Mouse (Mus musculus): ENCODE data around the gene Mrps6.
"Not testable (repeated sequence)": the region's sequence is repeated elsewhere in the genome, so short reads cannot be mapped to it uniquely, and the experiment has no call there.

Gene Mrps6

DNA sequence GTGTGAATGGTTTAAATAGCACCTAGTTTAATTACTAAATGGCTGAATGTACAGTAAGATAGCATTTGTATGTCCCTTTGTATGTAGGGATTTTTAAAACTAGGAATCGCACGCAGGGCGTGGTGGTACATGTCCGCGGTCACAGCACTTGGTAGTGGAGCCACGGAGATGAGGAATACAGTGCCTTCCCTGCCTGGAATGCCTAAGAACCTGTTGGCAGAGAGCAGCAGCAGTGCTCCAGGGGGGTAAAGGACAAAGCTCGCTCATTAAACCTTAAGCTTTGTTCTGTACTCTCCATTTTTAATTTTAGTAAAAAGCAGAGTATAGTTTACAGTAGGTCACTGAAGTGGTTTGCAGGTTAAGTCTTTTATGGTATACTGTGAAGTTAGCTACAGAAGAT lies 3.5 kb downstream of the Mrps6 start:
- DNase-seq (ENCODE audit: inconsistent age in 2 of 2, low spot score in 1 of 2), result no peak

GRCm38 (mm10) chr16:92062832-92063231 lies 4.8 kb downstream of the Mrps6 start:
- DNase-seq (ENCODE audit: inconsistent age in 2 of 2, low spot score in 1 of 2), result no peak

DNA sequence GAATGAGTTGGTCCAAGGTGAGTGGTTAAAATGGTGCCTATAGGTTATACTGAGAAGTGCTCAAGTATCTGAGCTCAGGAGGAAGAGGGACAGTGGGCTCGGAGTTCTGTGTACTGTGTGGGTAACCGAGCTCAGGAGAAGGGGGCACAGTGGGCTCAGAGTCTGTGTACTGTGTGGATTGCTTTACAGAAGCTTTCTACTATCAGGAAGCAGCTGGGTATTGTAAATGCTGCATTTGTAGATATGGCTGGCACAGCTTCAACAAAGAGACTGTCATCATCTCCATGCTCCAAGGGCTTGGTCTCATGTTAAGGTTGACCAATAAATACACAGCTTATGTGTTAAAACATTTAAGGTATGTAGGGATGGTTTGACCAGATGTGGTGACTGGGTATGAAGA lies 6.7 kb downstream of the Mrps6 start:
- DNase-seq (ENCODE audit: inconsistent age in 2 of 2, low spot score in 1 of 2), result no peak

GRCm38 (mm10) chr16:92070338-92070737 lies 12.3 kb downstream of the Mrps6 start:
- no peak for DNase-seq (ENCODE audit: inconsistent age in 2 of 2, low spot score in 1 of 2)

DNA sequence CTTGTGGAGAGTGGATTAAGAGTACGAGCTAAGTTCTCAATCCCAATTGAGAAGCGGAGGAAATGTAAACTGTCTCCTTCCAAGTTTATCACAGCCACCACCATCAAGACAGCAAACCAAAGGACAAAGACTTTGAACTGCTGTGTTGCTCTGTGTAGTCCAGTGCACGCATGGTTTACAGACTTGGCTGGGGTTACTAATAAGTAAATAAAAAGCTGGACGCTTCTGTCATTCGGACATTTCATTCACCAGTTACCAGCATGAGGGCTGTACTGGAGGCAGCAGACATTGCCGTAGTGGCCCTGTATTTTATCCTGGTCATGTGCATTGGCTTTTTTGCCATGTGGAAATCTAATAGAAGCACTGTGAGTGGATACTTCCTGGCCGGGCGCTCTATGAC lies 18.7 kb downstream of the Mrps6 start:
- no peak for DNase-seq (ENCODE audit: inconsistent age in 2 of 2, low spot score in 1 of 2)

DNA sequence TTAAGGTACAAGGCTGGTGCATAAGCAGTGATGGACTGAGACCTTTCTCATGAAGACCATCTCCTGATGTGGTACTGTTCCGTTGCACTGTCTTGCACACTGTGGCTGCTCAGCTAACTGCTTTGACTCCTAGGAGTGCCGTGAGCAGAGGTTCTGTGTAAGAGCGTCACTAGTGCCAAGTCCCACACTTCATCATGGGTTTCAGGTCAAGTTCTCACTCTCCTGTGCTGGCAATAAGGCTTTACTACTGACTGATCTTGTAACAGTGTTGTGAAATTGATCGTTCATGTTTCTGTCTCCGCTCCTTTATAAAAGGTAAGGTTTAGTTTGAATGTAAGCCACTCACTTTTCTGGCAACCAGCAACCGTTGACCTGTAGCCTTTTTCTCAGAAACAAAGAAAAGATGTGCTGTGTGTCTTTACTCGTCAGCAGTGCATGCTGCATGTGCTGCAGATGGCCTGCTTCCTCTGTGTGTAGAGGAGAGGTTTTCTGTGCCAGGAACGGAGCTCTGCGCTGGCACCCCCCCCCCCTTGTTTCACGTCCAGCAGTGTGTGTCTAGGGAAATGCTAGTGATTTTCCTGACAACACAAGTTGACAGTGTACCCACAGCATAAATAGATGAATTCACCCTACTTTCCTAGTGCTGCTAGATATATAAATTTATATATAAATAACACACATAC lies 25.8 kb downstream of the Mrps6 start:
- no peak for DNase-seq (ENCODE audit: inconsistent age in 2 of 2, low spot score in 1 of 2)

DNA sequence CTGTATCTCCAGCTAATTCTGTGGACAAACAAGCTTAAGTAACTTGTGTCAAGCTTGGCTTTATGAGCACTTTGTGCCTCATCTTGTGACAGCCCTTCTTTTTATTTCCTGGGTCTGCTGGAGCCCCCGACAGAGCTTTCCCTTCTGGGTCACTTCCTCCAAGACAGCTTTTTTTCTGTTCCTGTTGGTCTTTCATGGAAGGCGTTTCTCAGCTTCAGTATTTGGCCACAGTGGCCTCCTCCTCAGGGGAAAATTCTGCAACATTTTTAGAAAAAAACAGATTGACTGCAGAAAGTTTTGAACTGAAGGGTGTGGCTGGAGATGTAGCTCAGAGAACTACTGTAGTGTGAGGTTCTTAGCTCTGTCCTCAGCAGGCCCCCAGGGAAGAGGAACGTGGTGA lies 31.2 kb downstream of the Mrps6 start:
- no peak for DNase-seq (ENCODE audit: inconsistent age in 2 of 2, low spot score in 1 of 2)

GRCm38 (mm10) chr16:92091876-92092275 lies 33.8 kb downstream of the Mrps6 start:
- DNase-seq (ENCODE audit: inconsistent age in 2 of 2, low spot score in 1 of 2), result peak in 1 of 2 experiments; percentile 47

GRCm38 (mm10) chr16:92098351-92099051 lies 40.4 kb downstream of the Mrps6 start:
- no peak for DNase-seq (ENCODE audit: inconsistent age in 2 of 2, low spot score in 1 of 2)

DNA sequence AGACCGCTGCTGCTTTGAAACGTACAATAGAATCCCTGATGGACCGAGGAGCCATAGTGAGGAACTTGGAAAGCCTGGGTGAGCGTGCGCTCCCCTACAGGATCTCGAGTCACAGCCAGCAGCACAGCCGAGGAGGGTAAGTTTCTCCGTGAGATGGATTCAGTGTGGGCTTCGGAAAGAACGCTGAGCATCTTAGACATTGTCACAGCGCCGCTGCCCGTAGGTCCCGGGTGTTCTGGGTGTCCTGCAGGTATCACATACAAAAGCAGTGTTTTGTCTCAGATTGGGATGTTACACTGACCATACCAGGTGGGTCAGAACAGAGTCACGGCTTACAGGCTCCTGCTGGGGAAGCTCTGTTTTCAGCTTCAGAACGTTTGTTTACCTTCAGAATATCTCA lies 41.5 kb downstream of the Mrps6 start:
- no peak for DNase-seq (ENCODE audit: inconsistent age in 2 of 2, low spot score in 1 of 2)

GRCm38 (mm10) chr16:92100111-92100510 lies 42.0 kb downstream of the Mrps6 start:
- DNase-seq (ENCODE audit: inconsistent age in 2 of 2, low spot score in 1 of 2), result peak in 1 of 2 experiments; percentile 10

- peak; percentile 62 to 84 for DNase-seq (ENCODE audit: inconsistent age in 2 of 2, low spot score in 1 of 2)
Measured at GRCm38 (mm10) chr16:92102115-92102514, 44.0 kb downstream of the Mrps6 start.

GRCm38 (mm10) chr16:92102931-92103330 lies 44.9 kb downstream of the Mrps6 start:
- DNase-seq (ENCODE audit: inconsistent age in 2 of 2, low spot score in 1 of 2), result not testable (repeated sequence)

DNA sequence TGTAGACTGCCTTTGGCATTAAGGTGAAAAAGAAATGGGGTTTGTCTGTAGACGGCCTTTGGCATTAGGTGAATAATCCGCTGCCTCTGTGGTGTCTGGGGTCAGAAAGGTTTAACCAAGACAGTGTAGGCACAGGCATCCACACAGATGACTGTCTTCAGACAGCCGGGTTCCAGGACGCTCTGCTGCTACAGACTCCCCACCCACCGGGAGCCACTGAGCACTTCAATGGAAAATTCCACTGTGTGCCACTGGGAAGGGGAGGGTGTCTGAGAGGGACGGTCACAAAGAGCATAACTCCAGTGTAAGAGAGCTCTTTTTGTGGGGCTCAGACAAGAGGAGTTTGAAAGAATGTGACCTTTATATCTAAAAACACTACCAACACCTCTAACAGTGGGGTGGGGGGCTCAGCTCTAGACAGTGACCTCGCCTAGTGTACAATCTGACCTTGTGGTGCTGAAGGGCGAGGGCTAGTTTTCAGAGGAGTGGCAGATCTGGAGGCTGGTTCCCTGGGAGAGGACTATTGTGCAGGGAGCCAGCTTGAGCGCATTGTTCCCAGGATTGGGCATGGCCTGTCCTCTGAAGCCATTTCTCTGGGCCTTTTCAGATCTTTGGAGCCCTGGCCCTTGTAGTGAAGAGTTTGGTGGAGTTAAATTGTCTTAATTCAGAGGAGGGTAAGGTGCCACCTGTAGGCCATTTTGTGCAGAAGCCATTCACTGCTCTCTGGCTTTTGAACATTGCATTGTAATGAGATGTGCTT lies 45.7 kb downstream of the Mrps6 start:
- DNase-seq (ENCODE audit: inconsistent age in 2 of 2, low spot score in 1 of 2), result peak; percentile 79 to 89

DNA sequence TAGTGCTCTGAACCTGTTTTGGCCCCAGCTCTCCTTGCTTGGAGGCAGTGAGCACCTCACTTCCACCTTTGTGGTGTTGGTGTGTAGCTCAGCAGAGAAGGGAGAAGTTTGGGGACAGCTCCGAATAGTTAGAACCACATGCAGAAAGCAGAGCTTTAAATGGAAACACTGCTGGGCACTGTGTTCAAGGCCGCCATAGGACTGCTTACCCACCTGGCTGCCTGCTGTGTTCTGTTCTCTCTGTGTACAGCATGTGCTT lies 46.2 kb downstream of the Mrps6 start:
- DNase-seq (ENCODE audit: inconsistent age in 2 of 2, low spot score in 1 of 2), result no peak

- no peak for DNase-seq (ENCODE audit: inconsistent age in 2 of 2, low spot score in 1 of 2)
Measured at GRCm38 (mm10) chr16:92104951-92105350, 46.9 kb downstream of the Mrps6 start.

DNA sequence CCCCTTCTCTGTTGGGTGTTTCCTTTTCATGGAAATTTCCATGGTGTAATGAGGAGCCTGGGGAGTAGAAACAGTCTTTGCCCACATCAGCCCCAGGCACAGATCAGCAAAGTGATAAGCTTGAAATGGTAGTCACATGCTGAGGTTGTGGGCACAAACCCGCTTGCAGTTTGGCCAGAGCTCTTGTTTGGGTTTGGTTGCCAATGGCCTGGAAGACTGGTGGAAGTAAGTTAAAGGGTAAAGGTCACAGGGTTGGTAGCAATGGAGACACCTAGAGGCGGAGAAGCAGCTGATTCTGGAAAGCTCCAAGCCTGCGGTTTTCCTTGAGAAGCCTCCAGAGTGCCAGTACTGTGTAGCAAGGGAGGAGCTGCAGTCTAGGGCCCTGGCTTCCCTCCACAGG lies 47.6 kb downstream of the Mrps6 start:
- DNase-seq (ENCODE audit: inconsistent age in 2 of 2, low spot score in 1 of 2), result peak in 1 of 2 experiments; percentile 80

DNA sequence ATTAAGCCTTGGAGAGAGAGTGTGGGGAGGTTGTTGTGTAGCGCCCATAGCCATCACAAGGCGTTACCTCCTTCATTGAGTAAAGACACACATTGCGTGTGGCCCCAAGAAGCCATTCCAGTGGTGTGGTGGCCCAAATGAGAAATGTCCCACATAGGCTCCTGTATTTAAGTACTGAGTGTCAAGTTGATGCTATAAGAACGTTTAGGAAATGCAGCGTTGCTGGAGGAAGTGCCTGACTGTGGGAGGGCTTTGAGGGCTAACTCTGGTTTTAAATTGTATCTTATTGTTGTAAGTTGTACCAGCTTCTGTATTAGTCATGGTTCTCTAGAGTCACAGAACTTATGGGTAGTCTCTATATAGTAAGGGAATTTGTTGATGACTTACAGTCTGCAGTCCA lies 49.3 kb downstream of the Mrps6 start:
- no peak for DNase-seq (ENCODE audit: inconsistent age in 2 of 2, low spot score in 1 of 2)

DNA sequence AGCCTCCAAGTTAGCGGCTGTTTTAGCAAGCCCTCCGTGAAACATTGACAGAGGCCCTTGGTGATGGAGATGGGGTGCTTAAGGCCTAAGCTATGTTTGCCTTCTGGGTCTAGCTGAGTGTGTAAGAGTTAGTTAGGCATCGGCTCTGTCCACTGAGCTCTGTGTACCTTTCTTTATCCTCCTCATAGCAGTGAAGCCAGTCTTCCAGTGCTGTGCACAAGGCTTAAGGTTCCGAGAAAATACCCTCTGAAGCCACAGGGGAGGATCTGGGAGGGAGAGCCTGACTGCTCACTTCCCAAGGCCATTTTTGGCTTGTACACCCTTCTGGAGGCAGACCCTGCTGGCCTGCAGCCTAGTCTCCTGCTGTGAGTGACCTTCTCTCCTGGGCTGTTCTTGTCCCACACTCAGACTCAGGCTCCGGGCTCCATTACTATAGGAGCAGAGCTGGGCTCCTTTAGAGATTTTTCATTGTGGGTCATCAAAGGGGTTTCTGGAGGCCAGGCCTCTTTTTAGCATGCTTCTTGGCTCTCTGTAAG lies 56.7 kb downstream of the Mrps6 start:
- peak; percentile 86 for DNase-seq (ENCODE audit: inconsistent age in 2 of 2, low spot score in 1 of 2)

DNA sequence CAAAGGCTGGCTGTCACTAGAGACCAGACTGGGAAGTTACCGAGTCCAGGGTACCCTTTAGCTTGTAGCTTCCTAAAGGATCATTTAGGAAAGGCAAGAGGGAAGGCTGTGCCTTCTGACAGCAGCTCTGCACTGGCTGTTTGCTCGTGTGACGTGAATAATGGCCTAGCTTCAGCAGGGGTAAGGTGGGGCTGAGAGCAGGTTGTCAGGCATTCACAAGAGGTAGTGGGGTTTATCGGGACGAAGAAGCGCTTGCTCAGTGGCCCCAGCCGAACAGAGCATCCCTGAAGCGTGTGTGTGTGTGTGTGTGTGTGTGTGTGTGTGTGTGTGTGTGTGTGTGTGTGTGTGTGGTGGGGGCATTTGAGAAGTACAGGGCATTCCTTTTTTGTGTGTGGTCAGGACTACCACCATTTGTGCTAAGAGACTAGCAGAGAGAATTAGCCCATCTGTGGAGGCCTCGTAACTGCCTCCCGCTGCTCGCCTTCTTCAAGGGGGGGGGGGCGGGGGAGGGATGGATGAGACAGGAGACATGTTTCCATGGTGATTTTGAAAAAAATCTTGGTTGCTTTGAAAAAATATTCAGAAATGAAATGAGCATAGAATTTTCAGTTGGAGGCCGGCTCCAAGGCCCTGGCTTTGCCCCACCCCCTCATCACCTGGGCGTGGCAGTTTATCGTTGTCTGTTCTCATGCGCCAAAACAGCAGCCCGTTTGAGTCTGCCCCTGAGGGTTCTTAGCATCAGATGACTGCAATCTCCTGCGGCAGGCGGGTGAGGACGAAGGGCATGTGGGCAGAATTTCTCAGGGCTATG lies 57.7 kb downstream of the Mrps6 start:
- peak; percentile 77 to 86 for DNase-seq (ENCODE audit: inconsistent age in 2 of 2, low spot score in 1 of 2)

Measured in adrenal gland, adult (tissue).